Mouse (Mus musculus) erythroblast, embryonic 14.5 days (primary cell): Measurements from ENCODE around the gene Fuom. TPM values are rescaled to one million over a fixed set of nuclear protein-coding genes. Genes with fewer than 3 reads are reported as not detected.

Source experiments
- H3K27me3 ChIP-seq: 2 replicates; pipeline ENCODE4 v1.6.1; 2012; ENCODE audit warnings: inconsistent platforms; ENCODE audit not compliant: control insufficient read depth
- H3K36me3 ChIP-seq: 2 replicates; pipeline ENCODE4 v1.6.1; 2012; ENCODE audit warnings: mild to moderate bottlenecking, inconsistent platforms; ENCODE audit not compliant: control insufficient read depth
- H3K4me1 ChIP-seq: 2 replicates; pipeline ENCODE4 v1.6.1; 2012; ENCODE audit warnings: inconsistent platforms; ENCODE audit not compliant: control insufficient read depth
- H3K4me3 ChIP-seq: replicated peaks from 2 replicates; pipeline ENCODE3; 2012; ENCODE audit warnings: moderate library complexity, mild to moderate bottlenecking, inconsistent platforms
- H3K9me3 ChIP-seq: 2 replicates; pipeline ENCODE4 v1.6.1; 2012; ENCODE audit warnings: low read length, inconsistent platforms, mixed read lengths; ENCODE audit not compliant: control insufficient read depth
- GATA1 ChIP-seq: IDR thresholded peaks from 2 replicates; pipeline ENCODE4 v1.6.1; 2012; ENCODE audit warnings: low read length, inconsistent platforms, mixed read lengths
- TAL1 ChIP-seq: IDR thresholded peaks from 3 replicates; pipeline ENCODE4 v1.6.1; 2012; ENCODE audit warnings: low read length, inconsistent platforms, mixed read lengths
- polyA plus RNA-seq: library from polyadenylated mRNA; stranded (reverse); fragments of >175 nt; gene quantifications from 2 replicates; pipeline ENCODE4 v1.2.3, GENCODE M21; 2012

Gene Fuom
- polyA plus RNA-seq, 1 experiment = 1.0 TPM

GRCm38 (mm10) chr7:140062307-140062706 lies 39.9 kb downstream of the Fuom start:
- peaks cover 73% of the 10 kb centered on the region for H3K27me3 ChIP-seq
- no peaks in the 10 kb centered on the region for H3K9me3 ChIP-seq
- no peaks in the 10 kb centered on the region for H3K36me3 ChIP-seq
- TF ChIP-seq GATA1 (no peak), TAL1 (no peak)
- H3K4me1 ChIP-seq = no peaks in the 10 kb centered on the region
- no peak overlapping the region for H3K4me3 ChIP-seq

GRCm38 (mm10) chr7:140061832-140062130 lies 40.5 kb downstream of the Fuom start:
- Histone ChIP-seq H3K36me3 (no peaks in the 10 kb centered on the region), H3K4me1 (no peaks in the 10 kb centered on the region), H3K4me3 (no peak overlapping the region), H3K9me3 (no peaks in the 10 kb centered on the region), H3K27me3 (peaks cover 78% of the 10 kb centered on the region)
- TF ChIP-seq GATA1 (no peak), TAL1 (no peak)

- H3K9me3 ChIP-seq = no peaks in the 10 kb centered on the region
- peaks cover 83% of the 10 kb centered on the region for H3K27me3 ChIP-seq
- H3K4me1 ChIP-seq = no peaks in the 10 kb centered on the region
- no peak overlapping the region for H3K4me3 ChIP-seq
- no peak for TF ChIP-seq GATA1
- H3K36me3 ChIP-seq = no peaks in the 10 kb centered on the region
Observed at GRCm38 (mm10) chr7:140060936-140061831, 41.1 kb downstream of the Fuom start.

GRCm38 (mm10) chr7:140059601-140060000 lies 42.6 kb downstream of the Fuom start:
- Histone ChIP-seq H3K4me1 (no peaks in the 10 kb centered on the region), H3K9me3 (0 out of 2 replicates have a peak, but pooled peaks cover 2% of the 10 kb centered on the region), H3K27me3 (peaks cover 93% of the 10 kb centered on the region), H3K4me3 (no peak overlapping the region), H3K36me3 (no peaks in the 10 kb centered on the region)
- TF ChIP-seq TAL1 (no peak), GATA1 (no peak)

GRCm38 (mm10) chr7:140058528-140058927 lies 43.7 kb downstream of the Fuom start:
- Histone ChIP-seq H3K4me1 (no peaks in the 10 kb centered on the region), H3K4me3 (no peak overlapping the region), H3K27me3 (peaks cover 93% of the 10 kb centered on the region), H3K36me3 (no peaks in the 10 kb centered on the region), H3K9me3 (0 out of 2 replicates have a peak, but pooled peaks cover 2% of the 10 kb centered on the region)
- TF ChIP-seq TAL1 = no peak

GRCm38 (mm10) chr7:140057413-140058407 lies 44.5 kb downstream of the Fuom start:
- no peaks in the 10 kb centered on the region for H3K36me3 ChIP-seq
- H3K4me3 ChIP-seq = no peak overlapping the region
- TF ChIP-seq GATA1 (no peak), TAL1 (no peak)
- 0 out of 2 replicates have a peak, but pooled peaks cover 2% of the 10 kb centered on the region for H3K9me3 ChIP-seq
- peaks cover 94% of the 10 kb centered on the region for H3K27me3 ChIP-seq
- no peaks in the 10 kb centered on the region for H3K4me1 ChIP-seq

GRCm38 (mm10) chr7:140054124-140054523 lies 48.1 kb downstream of the Fuom start:
- peaks cover 92% of the 10 kb centered on the region for H3K27me3 ChIP-seq
- TF ChIP-seq GATA1 (no peak), TAL1 (no peak)
- H3K9me3 ChIP-seq = 0 out of 2 replicates have a peak, but pooled peaks cover 2% of the 10 kb centered on the region
- H3K36me3 ChIP-seq = no peaks in the 10 kb centered on the region
- H3K4me1 ChIP-seq = peaks cover 4% of the 10 kb centered on the region
- H3K4me3 ChIP-seq = no peak overlapping the region

GRCm38 (mm10) chr7:140049115-140049689 lies 53.0 kb downstream of the Fuom start:
- Histone ChIP-seq H3K27me3 (peaks cover 95% of the 10 kb centered on the region), H3K4me1 (peaks cover 4% of the 10 kb centered on the region), H3K4me3 (no peak overlapping the region), H3K36me3 (no peaks in the 10 kb centered on the region), H3K9me3 (peaks cover 2% of the 10 kb centered on the region; the same call in 1 of the 2 replicates)
- TF ChIP-seq GATA1 (no peak), TAL1 (no peak)

- Histone ChIP-seq H3K4me1 (peaks cover 4% of the 10 kb centered on the region), H3K36me3 (no peaks in the 10 kb centered on the region), H3K4me3 (no peak within 1 kb of the TSS), H3K9me3 (peaks cover 2% of the 10 kb centered on the region; the same call in 1 of the 2 replicates), H3K27me3 (peaks cover 94% of the 10 kb centered on the region)
- TF ChIP-seq GATA1 (no peak), TAL1 (no peak)
Observed at GRCm38 (mm10) chr7:140048361-140049114, 53.7 kb downstream of the Fuom start, which contains the start of gene Msx3. Msx3 (minus strand) TSS chr7:140049089.
